Mouse (Mus musculus) lung, postnatal 0 days (tissue): ENCODE measurements at regions not wholly inside any gene's neighbourhood (a gene's known extent, or its start where the extent isn't known, plus 50 kb on each side); places are given as distances from the start of the nearest gene placed in this dataset.

Experiments used
- ATAC-seq: fragments of 200-750 bp; cut with Nextera tagmentation; 2 replicates; pipeline ENCODE4 v1.8.0; 2017; ENCODE audit warnings: moderate library complexity
- DNase-seq: peaks from one replicate; pipeline ENCODE4 v3.0.0-alpha.2; 2016; ENCODE audit warnings: low spot score
- H3K27ac ChIP-seq: fragments of 300-500 bp; sonication (generic); 2 replicates; pipeline ENCODE4 v1.5.1; 2014; ENCODE audit warnings: antibody characterized with exemption, mild to moderate bottlenecking, low read length, mixed read lengths
- H3K27me3 ChIP-seq: fragments of 300-500 bp; sonication (generic); replicated peaks from 2 replicates; pipeline ENCODE4 v1.6.1; 2014; ENCODE audit warnings: low read length, mixed read lengths; ENCODE audit not compliant: insufficient read depth
- H3K36me3 ChIP-seq: fragments of 300-500 bp; sonication (generic); 2 replicates; pipeline ENCODE4 v1.6.1; 2014; ENCODE audit warnings: low read length, mixed read lengths; ENCODE audit not compliant: insufficient read depth
- H3K4me1 ChIP-seq: fragments of 300-500 bp; sonication (generic); 2 replicates; pipeline ENCODE4 v1.6.1; 2014; ENCODE audit warnings: antibody characterized with exemption, low read depth, low read length, mixed read lengths; ENCODE audit not compliant: insufficient read depth
- H3K4me2 ChIP-seq: fragments of 300-500 bp; sonication (generic); replicated peaks from 2 replicates; pipeline ENCODE4 v1.6.1; 2014; ENCODE audit warnings: low read depth, mild to moderate bottlenecking, low read length, moderate library complexity, mixed read lengths
- H3K4me3 ChIP-seq: fragments of 300-500 bp; sonication (generic); 2 replicates; pipeline ENCODE4 v1.5.1; 2014; ENCODE audit warnings: low read depth, low read length
- H3K9ac ChIP-seq: fragments of 300-500 bp; sonication (generic); replicated peaks from 2 replicates; pipeline ENCODE4 v1.6.1; 2014; ENCODE audit warnings: low read depth, mild to moderate bottlenecking
- H3K9me3 ChIP-seq: fragments of 300-500 bp; sonication (generic); 2 replicates; pipeline ENCODE4 v1.6.1; 2016; ENCODE audit warnings: low read length, mixed read lengths
- CTCF ChIP-seq: IDR thresholded peaks from 2 replicates; pipeline ENCODE4 v1.5.1; 2016; ENCODE audit warnings: antibody characterized with exemption, mild to moderate bottlenecking
- EP300 ChIP-seq: IDR thresholded peaks from 2 replicates; pipeline ENCODE4 v1.6.1; 2016; ENCODE audit warnings: antibody characterized with exemption, mild to moderate bottlenecking, control low read depth
- WGBS: fragments of 180-500 bp; shearing (Covaris S2); extraction: QIAGEN DNeasy Blood & Tissue Kit; methylation state at CpG from one replicate; pipeline ENCODE4 v1.1.7; 2014; 5-methylcytosine and 5-hydroxymethylcytosine counted together

- H3K27me3 ChIP-seq, result no peaks in the 10 kb centered on the region
- H3K36me3 ChIP-seq, result no peaks in the 10 kb centered on the region
- H3K4me2 ChIP-seq, result no peak overlapping the region
- H3K9me3 ChIP-seq, result no peaks in the 10 kb centered on the region
- H3K9ac ChIP-seq, result no peak overlapping the region
- H3K27ac ChIP-seq, result no peak overlapping the region
- H3K4me3 ChIP-seq, result no peak overlapping the region
- 74% methylated on average over 5 of the region's 5 CpGs for WGBS
- no peak for DNase-seq
- no peaks in the 10 kb centered on the region for H3K4me1 ChIP-seq
- TF ChIP-seq EP300, result no peak
- no peak for TF ChIP-seq CTCF
- ATAC-seq, result no peak
These were observed 493.6 kb upstream of the Arid1b start for GRCm38 (mm10) chr17:4500504-4500903.

GRCm38 (mm10) chr17:4501029-4501428 lies 493.1 kb upstream of the Arid1b start:
- Histone ChIP-seq H3K27ac (no peak overlapping the region), H3K4me1 (no peaks in the 10 kb centered on the region), H3K9ac (no peak overlapping the region), H3K4me2 (no peak overlapping the region), H3K27me3 (no peaks in the 10 kb centered on the region), H3K9me3 (no peaks in the 10 kb centered on the region), H3K4me3 (no peak overlapping the region), H3K36me3 (no peaks in the 10 kb centered on the region)
- DNase-seq, result no peak
- no peak for TF ChIP-seq EP300
- TF ChIP-seq CTCF, result no peak
- ATAC-seq, result no peak
- 74% methylated on average over 1 of the region's 1 CpGs for WGBS

GRCm38 (mm10) chr17:4504951-4505350 lies 489.2 kb upstream of the Arid1b start:
- Histone ChIP-seq H3K27me3 (no peaks in the 10 kb centered on the region), H3K4me2 (no peak overlapping the region), H3K27ac (no peak overlapping the region), H3K4me1 (no peaks in the 10 kb centered on the region), H3K4me3 (no peak overlapping the region), H3K9me3 (no peaks in the 10 kb centered on the region), H3K9ac (no peak overlapping the region), H3K36me3 (no peaks in the 10 kb centered on the region)
- 58% methylated on average over 6 of the region's 6 CpGs for WGBS
- no peak for TF ChIP-seq EP300
- no peak for TF ChIP-seq CTCF
- ATAC-seq (no peak), DNase-seq (no peak)

DNA sequence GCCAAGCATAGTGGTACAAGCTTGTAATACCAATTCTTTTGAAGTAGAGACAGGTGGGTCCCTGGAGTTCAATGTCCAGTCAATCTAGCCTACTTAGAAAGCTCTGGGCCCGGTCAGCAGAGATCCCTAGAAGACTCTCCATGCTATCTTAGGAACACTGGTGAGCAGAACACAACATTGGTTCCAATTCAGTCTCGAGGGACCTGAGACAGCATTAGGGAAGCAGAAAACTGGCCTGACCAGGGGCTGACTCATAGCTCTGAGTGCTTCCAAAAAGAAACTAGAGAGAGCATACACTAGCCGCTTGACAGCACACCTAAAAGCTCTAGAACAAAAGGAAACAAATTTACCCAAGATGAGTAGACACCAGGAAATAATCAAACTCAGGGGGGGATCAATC lies 484.6 kb upstream of the Arid1b start:
- no peaks in the 10 kb centered on the region for H3K9me3 ChIP-seq
- no peak for TF ChIP-seq EP300
- H3K36me3 ChIP-seq, result no peaks in the 10 kb centered on the region
- H3K27me3 ChIP-seq, result no peaks in the 10 kb centered on the region
- no peak overlapping the region for H3K4me3 ChIP-seq
- WGBS, result 61% methylated on average over 3 of the region's 3 CpGs
- H3K4me2 ChIP-seq, result no peak overlapping the region
- no peak overlapping the region for H3K9ac ChIP-seq
- no peak for ATAC-seq
- no peak for DNase-seq
- no peaks in the 10 kb centered on the region for H3K4me1 ChIP-seq
- H3K27ac ChIP-seq, result no peak overlapping the region

DNA sequence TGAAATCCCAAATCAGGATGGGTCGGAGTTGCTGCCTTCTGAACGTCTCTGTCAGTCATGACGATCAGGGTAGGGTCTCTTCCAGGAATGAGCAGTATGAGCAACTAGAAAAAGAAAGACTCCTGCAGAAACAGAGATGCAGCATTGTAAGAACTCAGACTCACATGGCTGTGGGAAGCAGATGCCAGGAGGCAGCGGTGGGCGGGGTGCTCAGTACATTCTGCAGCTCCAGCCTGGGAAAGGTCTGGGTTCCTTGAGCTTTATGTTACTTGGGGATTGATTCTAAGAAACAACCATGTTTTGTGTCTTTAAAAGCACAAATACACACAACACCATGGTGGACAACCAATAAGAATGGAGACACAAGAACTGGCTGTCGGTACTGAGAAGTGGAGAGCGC lies 478.0 kb upstream of the Arid1b start:
- no peak for TF ChIP-seq EP300
- no peak for TF ChIP-seq CTCF
- no peaks in the 10 kb centered on the region for H3K27me3 ChIP-seq

DNA sequence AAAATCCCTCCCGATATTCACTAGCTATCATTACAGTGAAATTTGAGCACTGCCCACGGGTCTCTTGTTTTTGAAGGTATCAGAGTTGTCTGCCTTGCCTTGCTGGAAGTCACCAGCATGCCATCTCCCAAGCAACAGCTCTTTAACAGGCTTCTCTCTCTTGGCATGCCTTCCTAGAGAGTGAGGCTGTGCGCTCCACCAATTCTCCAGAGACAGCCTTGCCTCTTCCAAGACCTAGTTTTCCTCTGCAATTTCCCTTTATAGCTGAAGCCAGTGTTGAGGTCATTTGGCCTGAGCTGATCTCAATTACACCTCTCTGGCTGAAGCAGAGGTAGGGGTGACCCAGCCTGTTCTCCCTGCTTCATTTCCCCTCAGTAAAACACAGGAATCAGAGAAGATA lies 477.3 kb upstream of the Arid1b start:
- Histone ChIP-seq H3K9ac (no peak overlapping the region), H3K4me1 (no peaks in the 10 kb centered on the region), H3K9me3 (no peaks in the 10 kb centered on the region), H3K36me3 (no peaks in the 10 kb centered on the region), H3K27ac (no peak overlapping the region), H3K4me3 (no peak overlapping the region), H3K4me2 (no peak overlapping the region), H3K27me3 (no peaks in the 10 kb centered on the region)
- no peak for TF ChIP-seq CTCF
- ATAC-seq (no peak), DNase-seq (no peak)
- 61% methylated on average over 3 of the region's 3 CpGs for WGBS

More for the DNA sequence above, 478.0 kb upstream of the Arid1b start:
- WGBS, result 83% methylated on average over 7 of the region's 7 CpGs
- ATAC-seq (no peak), DNase-seq (no peak)
- Histone ChIP-seq H3K36me3 (no peaks in the 10 kb centered on the region), H3K4me1 (no peaks in the 10 kb centered on the region), H3K9ac (no peak overlapping the region), H3K9me3 (no peaks in the 10 kb centered on the region), H3K4me2 (no peak overlapping the region), H3K27ac (no peak overlapping the region), H3K4me3 (no peak overlapping the region)

DNA sequence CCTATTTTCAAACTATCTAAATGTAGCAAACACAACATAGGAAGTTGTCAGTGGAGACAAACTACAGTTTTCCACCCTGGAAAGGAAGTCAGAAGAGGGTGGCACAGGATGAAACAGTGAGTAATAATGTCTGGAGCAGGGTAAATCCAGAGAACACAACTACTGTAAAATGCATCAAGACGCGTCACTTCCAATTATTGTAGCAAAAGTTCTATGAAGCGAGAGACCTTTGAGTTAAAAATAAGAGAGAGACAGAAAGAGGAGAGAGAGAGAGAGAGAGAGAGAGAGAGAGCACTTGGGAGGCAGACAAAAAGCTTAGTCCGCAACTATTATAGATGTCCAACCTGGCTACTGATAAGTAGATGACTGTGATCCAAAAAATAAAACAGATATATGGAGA lies 473.1 kb upstream of the Arid1b start:
- no peak for TF ChIP-seq CTCF
- TF ChIP-seq EP300, result no peak
- no peaks in the 10 kb centered on the region for H3K4me1 ChIP-seq
- no peak overlapping the region for H3K27ac ChIP-seq
- H3K4me2 ChIP-seq, result no peak overlapping the region
- H3K4me3 ChIP-seq, result no peak overlapping the region
- no peaks in the 10 kb centered on the region for H3K9me3 ChIP-seq
- no peak for DNase-seq
- H3K9ac ChIP-seq, result no peak overlapping the region
- no peak for ATAC-seq
- WGBS, result 69% methylated on average over 4 of the region's 4 CpGs
- H3K27me3 ChIP-seq, result no peaks in the 10 kb centered on the region
- H3K36me3 ChIP-seq, result no peaks in the 10 kb centered on the region
